ENCODE assay signal across 9 mouse cellular contexts in the genomic region with DNA sequence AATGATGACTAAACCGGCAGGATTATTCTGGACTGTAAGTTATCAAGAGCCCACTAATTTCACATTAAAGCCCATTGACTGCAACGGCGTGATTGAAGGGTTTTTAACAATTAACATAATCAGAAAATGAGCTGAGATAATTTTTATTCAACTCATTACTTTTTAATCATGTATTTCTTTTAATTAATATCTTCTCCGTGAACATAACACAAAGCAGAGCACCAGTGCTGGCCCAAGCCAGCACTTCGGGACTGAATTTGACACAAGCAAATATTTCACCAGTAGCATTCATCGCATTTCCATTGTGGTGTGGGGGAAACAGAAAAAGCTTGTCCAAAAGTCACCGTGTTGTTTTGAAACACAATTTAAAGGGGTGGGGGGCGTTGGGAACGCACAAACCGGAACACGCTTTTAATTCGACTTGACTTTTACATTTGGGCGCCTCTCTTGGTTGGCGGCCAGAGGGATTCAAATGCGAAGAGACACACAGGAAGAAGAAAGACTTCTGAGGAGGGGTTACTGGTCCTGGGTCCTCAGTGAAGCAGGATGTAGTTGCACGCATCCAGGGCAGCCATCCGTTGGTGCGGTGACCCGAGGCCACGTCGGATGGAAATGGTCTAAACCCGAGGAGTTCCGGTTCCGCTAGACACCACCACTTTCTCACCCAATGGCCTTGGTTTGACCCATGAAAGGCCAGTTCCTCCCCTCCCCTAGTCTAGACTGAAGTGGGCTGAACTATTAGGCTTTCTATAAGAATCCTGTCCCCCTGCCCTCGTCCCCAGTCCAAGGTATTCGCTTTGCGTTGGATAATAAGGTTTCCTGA. TPM values are rescaled to one million over a fixed set of nuclear protein-coding genes. Genes with fewer than 3 reads are reported as not detected.
DNase-seq lines count a peak whose midpoint lies in the region; ATAC-seq and TF ChIP-seq lines count a peak whose summit lies in the region.
"Had no signal": no experiment of that assay in that cellular context is flagged by ENCODE, and none has a peak within 500 bp of the region (broad histone marks: within the 10 kb centered on the region; RNA-seq: fewer than 3 reads in every experiment).

No protein-coding gene starts in this region.

- no peak for ATAC-seq in heart, embryonic 11.5 days (replicated peaks; ENCODE audit: insufficient number of reproducible peaks, low FRiP score, low TSS enrichment)
- ATAC-seq in hindbrain, embryonic 13.5 days (ENCODE audit: low FRiP score) = peak; percentile 9; the same call in 1 of the 2 replicates
- ATAC-seq in stomach, embryonic 16.5 days (ENCODE audit: insufficient read depth, low FRiP score) = no peak

- peaks cover 18% of the 10 kb centered on the region for H3K4me1 ChIP-seq in heart, embryonic 11.5 days (ENCODE audit: control insufficient read depth, insufficient read depth, low read length)
- peaks cover 8% of the 10 kb centered on the region; the same call in 1 of the 2 replicates for H3K4me1 ChIP-seq in bone marrow macrophage, adult 2 months (ENCODE audit: control insufficient read depth, insufficient read depth, low read length)
- H3K4me1 ChIP-seq in hindbrain, embryonic 13.5 days (replicated peaks) = peaks cover 35% of the 10 kb centered on the region
- peaks cover 23% of the 10 kb centered on the region for H3K4me1 ChIP-seq in stomach, embryonic 16.5 days (ENCODE audit: control insufficient read depth, insufficient read depth, low read length)

- no peaks in the 10 kb centered on the region for H3K9me3 ChIP-seq in heart, embryonic 11.5 days (replicated peaks; ENCODE audit: control insufficient read depth, low read length)
- H3K9me3 ChIP-seq in hindbrain, embryonic 13.5 days = no peaks in the 10 kb centered on the region
- no peaks in the 10 kb centered on the region for H3K9me3 ChIP-seq in stomach, embryonic 16.5 days (replicated peaks; ENCODE audit: control insufficient read depth, low read length)

- no peaks in the 10 kb centered on the region for H3K36me3 ChIP-seq in heart, embryonic 11.5 days (ENCODE audit: control insufficient read depth, insufficient read depth, low read length)
- no peaks in the 10 kb centered on the region for H3K36me3 ChIP-seq in hindbrain, embryonic 13.5 days
- H3K36me3 ChIP-seq in stomach, embryonic 16.5 days (ENCODE audit: control insufficient read depth, insufficient read depth, low read length) = no peaks in the 10 kb centered on the region

- DNase-seq in heart, adult 8-10 months (ENCODE audit: low spot score) = no peak
- DNase-seq in lung, postnatal 36 days = peak; percentile 21
- DNase-seq in left cerebral cortex, postnatal 36 days (ENCODE audit: low spot score in 2 of 2) = no peak
- no peak for DNase-seq in left cerebral cortex, adult 11 months (ENCODE audit: low spot score)

- TF ChIP-seq POLR2A in bone marrow macrophage, adult 2 months (IDR thresholded peaks at IDR 0.05; ENCODE audit: borderline replicate concordance, low read depth, low read length) = no peak

- peak overlapping the region; percentile 57 for H3K4me2 ChIP-seq in heart, embryonic 11.5 days
- 0 out of 2 replicates have a peak overlapping the region, but pooled peaks have one; percentile 8 for H3K4me2 ChIP-seq in hindbrain, embryonic 13.5 days
- peak overlapping the region; percentile 28 for H3K4me2 ChIP-seq in stomach, embryonic 16.5 days (ENCODE audit: low read depth, low read length)

- peaks cover 63% of the 10 kb centered on the region for H3K27me3 ChIP-seq in heart, embryonic 11.5 days (ENCODE audit: control insufficient read depth, insufficient read depth, low read length)
- H3K27me3 ChIP-seq in hindbrain, embryonic 13.5 days = peaks cover 86% of the 10 kb centered on the region
- peaks cover 57% of the 10 kb centered on the region for H3K27me3 ChIP-seq in stomach, embryonic 16.5 days (ENCODE audit: control insufficient read depth, insufficient read depth, low read length)

- H3K9ac ChIP-seq in heart, embryonic 11.5 days (ENCODE audit: low read depth, low read length) = no peak overlapping the region
- no peak overlapping the region for H3K9ac ChIP-seq in hindbrain, embryonic 13.5 days
- no peak overlapping the region for H3K9ac ChIP-seq in stomach, embryonic 16.5 days (ENCODE audit: low read length)

- no peak overlapping the region for H3K27ac ChIP-seq in heart, embryonic 11.5 days (ENCODE audit: low read depth, low read length)
- no peak overlapping the region for H3K27ac ChIP-seq in bone marrow macrophage, adult 2 months (ENCODE audit: insufficient read depth, low read depth, low read length)
- no peak overlapping the region for H3K27ac ChIP-seq in hindbrain, embryonic 13.5 days
- H3K27ac ChIP-seq in stomach, embryonic 16.5 days (ENCODE audit: low read length) = no peak overlapping the region

- no peak for TF ChIP-seq CTCF in bone marrow macrophage, adult 2 months (IDR thresholded peaks at IDR 0.05; ENCODE audit: low read depth, low read length)

- 3% methylated on average over 27 of the region's 27 CpGs for WGBS in heart, embryonic 11.5 days (ENCODE audit: insufficient replicate concordance)
- WGBS in hindbrain, embryonic 13.5 days = 2% methylated on average over 27 of the region's 27 CpGs
- 6% methylated on average over 27 of the region's 27 CpGs for WGBS in stomach, embryonic 16.5 days

- H3K4me3 ChIP-seq in heart, embryonic 11.5 days (ENCODE audit: low read depth, low read length) = peak overlapping the region; percentile 40
- peak overlapping the region; percentile 27; the same call in 1 of the 2 replicates for H3K4me3 ChIP-seq in bone marrow macrophage, adult 2 months (ENCODE audit: insufficient read depth, low read length)
- peak overlapping the region; percentile 3; the same call in 1 of the 2 replicates for H3K4me3 ChIP-seq in hindbrain, embryonic 13.5 days
- H3K4me3 ChIP-seq in stomach, embryonic 16.5 days (replicated peaks; ENCODE audit: low read length) = peak overlapping the region; percentile 18
- H3K4me3 ChIP-seq: myocyte had no signal

- intact Hi-C loops in left cerebral cortex, postnatal 36 days (cut with DNase I) = loop anchor here (1.0 kb wide), 1 partner anchor 328 kb away; no protein-coding TSS in a partner anchor

RNA-seq across cellular contexts. Expression of gene Ostm1, which starts 52.9 kb away (rescaled TPM):
- polyA plus RNA-seq in heart, embryonic 11.5 days (2014; fragmentation: Nextera tagmentation; extraction: Ambion mirVana) = 27.1 and 28.2 TPM in 2 replicates
- total RNA-seq in heart, adult 8-10 months (2022) = 10 to 100 TPM; 20.3 to 23.7 (median 21.8) TPM
- 48.0 and 48.5 TPM in 2 replicates for polyA plus RNA-seq in bone marrow macrophage, adult 2 months (2012; ENCODE audit: insufficient read depth, insufficient read length, missing spikeins)
- 32.0 and 32.2 TPM in 2 replicates for polyA plus RNA-seq in hindbrain, embryonic 13.5 days (2015; fragmentation: Nextera tagmentation; extraction: Ambion mirVana)
- polyA plus RNA-seq in stomach, embryonic 16.5 days (2015; fragmentation: Nextera tagmentation; extraction: Ambion mirVana) = 13.5 and 13.8 TPM in 2 replicates
- total RNA-seq in left cerebral cortex, postnatal 36 days (2021) = 10 to 100 TPM; 47.1 to 55.2 TPM

RNA-seq across cellular contexts. Expression of gene Nr2e1, which starts 53.1 kb away (rescaled TPM):
- 0.06 TPM in 1 of 2 replicates, not detected in the other for polyA plus RNA-seq in heart, embryonic 11.5 days (2014; fragmentation: Nextera tagmentation; extraction: Ambion mirVana)
- not detected for total RNA-seq in heart, adult 8-10 months (2022)
- polyA plus RNA-seq in bone marrow macrophage, adult 2 months (2012; ENCODE audit: insufficient read depth, insufficient read length, missing spikeins) = not detected in 2 replicates
- 0.39 and 0.49 TPM in 2 replicates for polyA plus RNA-seq in hindbrain, embryonic 13.5 days (2015; fragmentation: Nextera tagmentation; extraction: Ambion mirVana)
- not detected in 2 replicates for polyA plus RNA-seq in stomach, embryonic 16.5 days (2015; fragmentation: Nextera tagmentation; extraction: Ambion mirVana)
- 10 to 100 TPM; 12.1 to 12.9 TPM for total RNA-seq in left cerebral cortex, postnatal 36 days (2021)
- polyA plus RNA-seq: myocyte had no signal
